Mouse (Mus musculus): ENCODE measurements around the gene Sash3.
A peak's percentile ranks its signal among the peaks of the same experiment; 100 is the strongest.

Sash3 gene

GRCm38 (mm10) chrX:48140286-48140877 lies 5.9 kb upstream of the Sash3 start:
- DNase-seq (ENCODE audit: low spot score) = no peak

- no peak for DNase-seq (ENCODE audit: low spot score)
Measured at GRCm38 (mm10) chrX:48141481-48141880, 4.8 kb upstream of the Sash3 start.

- no peak for DNase-seq (ENCODE audit: low spot score)
Measured at GRCm38 (mm10) chrX:48143415-48144335, 2.6 kb upstream of the Sash3 start.

- no peak for DNase-seq (ENCODE audit: low spot score)
Measured at GRCm38 (mm10) chrX:48147226-48147625, 990 bp downstream of the Sash3 start.

GRCm38 (mm10) chrX:48147741-48148186 lies 1.5 kb downstream of the Sash3 start:
- no peak for DNase-seq (ENCODE audit: low spot score)

GRCm38 (mm10) chrX:48152106-48152505 lies 5.9 kb downstream of the Sash3 start:
- no peak for DNase-seq (ENCODE audit: low spot score)

- DNase-seq (ENCODE audit: low spot score) = no peak
Measured at GRCm38 (mm10) chrX:48153414-48153813, 7.2 kb downstream of the Sash3 start.

GRCm38 (mm10) chrX:48153949-48154348 lies 7.7 kb downstream of the Sash3 start:
- DNase-seq (ENCODE audit: low spot score) = no peak

GRCm38 (mm10) chrX:48155489-48155888 lies 9.3 kb downstream of the Sash3 start:
- no peak for DNase-seq (ENCODE audit: low spot score)

GRCm38 (mm10) chrX:48157396-48157795 lies 11.2 kb downstream of the Sash3 start:
- no peak for DNase-seq (ENCODE audit: low spot score)

GRCm38 (mm10) chrX:48158229-48158919 lies 12.1 kb downstream of the Sash3 start:
- no peak for DNase-seq (ENCODE audit: low spot score)

- DNase-seq (ENCODE audit: low spot score) = no peak
Measured at GRCm38 (mm10) chrX:48169892-48170291, 23.7 kb downstream of the Sash3 start.

GRCm38 (mm10) chrX:48170368-48170767 lies 24.1 kb downstream of the Sash3 start:
- DNase-seq (ENCODE audit: low spot score) = no peak

GRCm38 (mm10) chrX:48181844-48182243 lies 35.6 kb downstream of the Sash3 start:
- DNase-seq (ENCODE audit: low spot score) = no peak

GRCm38 (mm10) chrX:48184703-48185102 lies 38.5 kb downstream of the Sash3 start:
- DNase-seq (ENCODE audit: low spot score) = no peak

- DNase-seq (ENCODE audit: low spot score) = no peak
Measured at GRCm38 (mm10) chrX:48191261-48191660, 45.0 kb downstream of the Sash3 start.

GRCm38 (mm10) chrX:48193235-48194152 lies 47.3 kb downstream of the Sash3 start:
- no peak for DNase-seq (ENCODE audit: low spot score)

GRCm38 (mm10) chrX:48197856-48198255 lies 51.6 kb downstream of the Sash3 start:
- peak; percentile 16 for DNase-seq (ENCODE audit: low spot score)

GRCm38 (mm10) chrX:48199026-48199425 lies 52.8 kb downstream of the Sash3 start:
- DNase-seq (ENCODE audit: low spot score) = peak; percentile 28

- DNase-seq (ENCODE audit: low spot score) = no peak
Measured at GRCm38 (mm10) chrX:48200699-48201098, 54.5 kb downstream of the Sash3 start.

- no peak for DNase-seq (ENCODE audit: low spot score)
Measured at GRCm38 (mm10) chrX:48201973-48202372, 55.7 kb downstream of the Sash3 start.

- DNase-seq (ENCODE audit: low spot score) = no peak
Measured at GRCm38 (mm10) chrX:48202436-48202835, 56.2 kb downstream of the Sash3 start.

All from layer of hippocampus, adult 11-12 months (tissue).